Mouse (Mus musculus) C2C12 (cell line): ENCODE data around the gene Gm11037.

ENCODE experiments used
- MAX ChIP-seq: IDR thresholded peaks from one replicate; pipeline ENCODE4 v1.6.1; 2011; ENCODE audit warnings: mild to moderate bottlenecking, control low read depth
- USF1 ChIP-seq: IDR thresholded peaks from one replicate; pipeline ENCODE4 v1.6.1; 2011; ENCODE audit warnings: low read depth, mild to moderate bottlenecking, control low read depth, moderate library complexity

DNA sequence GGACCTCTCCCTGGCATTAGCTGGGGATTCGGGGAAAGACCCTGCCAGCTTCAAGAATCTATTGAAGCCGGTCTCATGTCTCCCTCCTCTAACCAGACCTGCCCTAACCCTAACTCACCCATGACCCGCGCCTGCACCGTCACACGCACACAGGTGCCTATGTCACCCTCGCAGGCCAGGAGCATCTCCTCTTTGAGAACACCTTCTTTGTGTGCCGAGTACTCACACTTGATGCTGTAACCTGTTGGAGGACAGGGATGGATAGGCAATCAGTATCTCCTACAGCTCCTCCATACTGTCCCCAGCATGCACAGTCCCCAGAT is 13.7 kb downstream of the Gm11037 start:
- TF ChIP-seq MAX (no peak), USF1 (no peak)
